Mouse (Mus musculus) heart, embryonic 13.5 days (tissue): ENCODE results near the gene Sstr2. TPM values are rescaled to one million over a fixed set of nuclear protein-coding genes. Genes with fewer than 3 reads are reported as not detected.

ENCODE experiments used
- ATAC-seq: fragments of 200-750 bp; cut with Nextera tagmentation; 2 replicates; pipeline ENCODE4 v1.8.0; 2017; ENCODE audit warnings: moderate TSS enrichment; ENCODE audit not compliant: insufficient number of reproducible peaks, low FRiP score, low TSS enrichment; ENCODE audit errors: extremely low read depth
- H3K27ac ChIP-seq: fragments of 300-500 bp; sonication (generic); replicated peaks from 2 replicates; pipeline ENCODE4 v1.5.1; 2015; ENCODE audit warnings: moderate library complexity, mild to moderate bottlenecking, inconsistent platforms
- H3K27me3 ChIP-seq: fragments of 300-500 bp; sonication (generic); replicated peaks from 2 replicates; pipeline ENCODE4 v1.6.1; 2015; ENCODE audit warnings: mild to moderate bottlenecking, inconsistent platforms
- H3K36me3 ChIP-seq: fragments of 300-500 bp; sonication (generic); 2 replicates; pipeline ENCODE4 v1.6.1; 2015; ENCODE audit warnings: mild to moderate bottlenecking, inconsistent platforms
- H3K4me1 ChIP-seq: fragments of 300-500 bp; sonication (generic); 2 replicates; pipeline ENCODE4 v1.6.1; 2015; ENCODE audit warnings: inconsistent platforms
- H3K4me2 ChIP-seq: fragments of 300-500 bp; sonication (generic); 2 replicates; pipeline ENCODE4 v1.6.1; 2015; ENCODE audit warnings: inconsistent platforms, mild to moderate bottlenecking, moderate library complexity
- H3K4me3 ChIP-seq: fragments of 300-500 bp; sonication (generic); 2 replicates; pipeline ENCODE4 v1.5.1; 2015; ENCODE audit warnings: moderate library complexity, mild to moderate bottlenecking, inconsistent platforms
- H3K9ac ChIP-seq: fragments of 300-500 bp; sonication (generic); 2 replicates; pipeline ENCODE4 v1.6.1; 2015; ENCODE audit warnings: inconsistent platforms, mild to moderate bottlenecking, moderate library complexity
- H3K9me3 ChIP-seq: fragments of 300-500 bp; sonication (generic); 2 replicates; pipeline ENCODE4 v1.6.1; 2016; ENCODE audit warnings: inconsistent platforms
- WGBS: fragments of 180-500 bp; shearing (Covaris S2); methylation state at CpG from one replicate; pipeline ENCODE4 v1.1.7; 2015; ENCODE audit warnings: mixed read lengths; 5-methylcytosine and 5-hydroxymethylcytosine counted together
- polyA plus RNA-seq: library from polyadenylated mRNA; unstranded; fragments of >200 nt; fragmentation: Nextera tagmentation; extraction: Ambion mirVana; gene quantifications from 2 replicates; pipeline ENCODE4 v1.2.1, GENCODE M21; 2015

The Sstr2 gene
- polyA plus RNA-seq, 1 experiment from 2014 or later, result 0.39 TPM

DNA sequence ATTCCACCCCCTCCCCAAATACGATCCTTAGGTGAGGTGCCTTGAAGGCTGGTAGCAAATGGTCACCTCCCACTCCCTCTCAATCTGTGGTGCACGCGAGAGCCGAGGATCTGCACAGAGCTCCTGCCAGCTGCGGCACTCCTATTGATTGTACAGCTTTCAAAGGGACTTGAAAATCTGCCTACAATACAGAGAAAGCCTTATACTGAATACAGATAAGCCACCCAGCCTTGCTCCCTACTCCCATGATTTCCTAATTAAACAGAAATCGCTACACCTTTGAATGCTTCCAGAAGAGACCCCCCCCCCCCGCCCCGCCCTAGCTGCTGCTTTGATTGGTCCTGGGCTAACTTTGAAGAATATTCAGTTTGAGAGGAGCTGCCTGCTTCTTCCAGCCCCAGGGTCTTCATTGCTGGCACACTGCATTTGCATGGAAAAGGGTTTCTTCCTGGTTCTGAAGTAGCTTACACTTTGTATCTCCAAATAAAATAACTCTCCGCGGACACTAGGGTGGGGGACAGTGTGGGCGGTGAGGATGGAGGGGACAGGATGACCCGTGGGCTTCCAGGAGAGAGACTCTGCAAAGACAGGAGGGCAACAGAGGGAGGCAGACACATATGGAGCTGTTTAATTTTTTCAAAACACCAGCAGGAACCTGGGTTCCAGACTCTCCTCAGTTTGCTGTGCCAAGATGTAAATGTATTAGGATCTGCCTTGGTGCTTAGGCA lies 17.4 kb upstream of the Sstr2 start:
- no peak for ATAC-seq

GRCm38 (mm10) chr11:113607556-113607955 lies 11.6 kb upstream of the Sstr2 start:
- Histone ChIP-seq H3K9me3 (0 out of 2 replicates have a peak, but pooled peaks cover 2% of the 10 kb centered on the region), H3K4me3 (no peak overlapping the region), H3K4me2 (no peak overlapping the region), H3K4me1 (peaks cover 13% of the 10 kb centered on the region), H3K36me3 (0 out of 2 replicates have a peak, but pooled peaks cover 3% of the 10 kb centered on the region), H3K27ac (no peak overlapping the region), H3K9ac (no peak overlapping the region), H3K27me3 (no peaks in the 10 kb centered on the region)
- ATAC-seq, result no peak
- 93% methylated on average over 12 of the region's 12 CpGs for WGBS

More for the DNA sequence above, 17.4 kb upstream of the Sstr2 start:
- Histone ChIP-seq H3K27me3 (no peaks in the 10 kb centered on the region), H3K4me2 (no peak overlapping the region), H3K36me3 (0 out of 2 replicates have a peak, but pooled peaks cover 3% of the 10 kb centered on the region), H3K4me3 (no peak overlapping the region), H3K9me3 (0 out of 2 replicates have a peak, but pooled peaks cover 2% of the 10 kb centered on the region), H3K27ac (no peak overlapping the region), H3K9ac (no peak overlapping the region), H3K4me1 (no peaks in the 10 kb centered on the region)
- 68% methylated on average over 12 of the region's 12 CpGs for WGBS

GRCm38 (mm10) chr11:113609581-113609980 lies 9.6 kb upstream of the Sstr2 start:
- H3K9me3 ChIP-seq, result no peaks in the 10 kb centered on the region
- no peak overlapping the region for H3K27ac ChIP-seq
- no peak for ATAC-seq
- peaks cover 15% of the 10 kb centered on the region for H3K4me1 ChIP-seq
- no peak overlapping the region for H3K4me3 ChIP-seq
- no peak overlapping the region for H3K9ac ChIP-seq
- 0 out of 2 replicates have a peak, but pooled peaks cover 3% of the 10 kb centered on the region for H3K36me3 ChIP-seq
- 71% methylated on average over 5 of the region's 5 CpGs for WGBS
- H3K4me2 ChIP-seq, result no peak overlapping the region
- 0 out of 2 replicates have a peak, but pooled peaks cover 8% of the 10 kb centered on the region for H3K27me3 ChIP-seq

DNA sequence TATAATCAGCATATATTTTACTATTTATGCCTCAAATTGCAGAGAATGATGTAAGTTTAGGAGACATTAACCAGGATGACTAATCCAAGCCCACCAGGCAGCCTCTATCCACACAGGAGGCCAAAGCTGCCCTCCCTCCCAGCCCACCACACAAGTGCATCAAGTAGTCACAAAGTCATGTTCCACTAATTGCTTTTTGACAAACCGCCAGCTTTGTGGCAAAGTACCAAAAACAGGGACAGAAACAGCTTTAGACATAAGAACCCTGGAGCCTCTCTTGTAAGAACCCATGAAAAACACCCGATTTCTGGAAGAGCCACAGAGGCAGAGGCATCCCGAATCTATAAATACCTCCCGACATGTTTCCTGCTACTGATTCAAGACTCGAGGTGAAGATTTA lies 8.9 kb upstream of the Sstr2 start:
- Histone ChIP-seq H3K27me3 (peaks cover 9% of the 10 kb centered on the region; the same call in 1 of the 2 replicates), H3K9ac (no peak overlapping the region), H3K9me3 (no peaks in the 10 kb centered on the region), H3K4me3 (no peak overlapping the region), H3K4me1 (peaks cover 15% of the 10 kb centered on the region), H3K27ac (no peak overlapping the region), H3K36me3 (0 out of 2 replicates have a peak, but pooled peaks cover 3% of the 10 kb centered on the region), H3K4me2 (no peak overlapping the region)
- no peak for ATAC-seq
- WGBS, result 71% methylated on average over 5 of the region's 5 CpGs

DNA sequence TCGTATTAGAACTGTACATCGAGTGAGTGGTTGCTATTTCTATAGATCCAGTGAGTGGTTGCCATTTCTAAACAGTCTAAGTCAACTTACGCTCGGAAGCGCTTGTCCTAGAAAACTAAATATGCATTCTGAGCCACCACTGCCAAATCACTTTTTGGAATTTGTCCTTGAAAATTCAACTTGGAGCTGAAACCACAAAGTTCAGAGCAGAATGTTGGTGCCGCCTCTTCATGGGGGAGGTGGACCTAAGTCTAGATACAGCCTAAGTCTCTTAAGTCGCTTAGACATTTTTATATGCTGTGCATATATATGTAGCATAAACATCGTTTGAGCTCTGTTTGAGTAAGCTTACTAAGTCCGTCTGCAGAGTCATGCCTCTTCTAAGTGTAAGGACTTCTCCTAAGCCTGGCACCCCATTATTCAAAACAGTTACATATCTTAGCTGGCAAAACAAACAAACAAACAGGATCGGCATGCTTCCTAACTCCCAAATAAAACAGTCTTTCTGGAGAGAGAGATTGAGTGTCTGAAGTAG lies 8.0 kb upstream of the Sstr2 start:
- Histone ChIP-seq H3K36me3 (0 out of 2 replicates have a peak, but pooled peaks cover 1% of the 10 kb centered on the region), H3K4me3 (no peak overlapping the region), H3K4me2 (peak overlapping the region; percentile 68), H3K27ac (no peak overlapping the region), H3K9me3 (no peaks in the 10 kb centered on the region), H3K9ac (no peak overlapping the region; the same call in 1 of the 2 replicates), H3K27me3 (peaks cover 18% of the 10 kb centered on the region; the same call in 1 of the 2 replicates), H3K4me1 (peaks cover 15% of the 10 kb centered on the region)
- WGBS, result 82% methylated on average over 10 of the region's 10 CpGs
- ATAC-seq, result no peak

DNA sequence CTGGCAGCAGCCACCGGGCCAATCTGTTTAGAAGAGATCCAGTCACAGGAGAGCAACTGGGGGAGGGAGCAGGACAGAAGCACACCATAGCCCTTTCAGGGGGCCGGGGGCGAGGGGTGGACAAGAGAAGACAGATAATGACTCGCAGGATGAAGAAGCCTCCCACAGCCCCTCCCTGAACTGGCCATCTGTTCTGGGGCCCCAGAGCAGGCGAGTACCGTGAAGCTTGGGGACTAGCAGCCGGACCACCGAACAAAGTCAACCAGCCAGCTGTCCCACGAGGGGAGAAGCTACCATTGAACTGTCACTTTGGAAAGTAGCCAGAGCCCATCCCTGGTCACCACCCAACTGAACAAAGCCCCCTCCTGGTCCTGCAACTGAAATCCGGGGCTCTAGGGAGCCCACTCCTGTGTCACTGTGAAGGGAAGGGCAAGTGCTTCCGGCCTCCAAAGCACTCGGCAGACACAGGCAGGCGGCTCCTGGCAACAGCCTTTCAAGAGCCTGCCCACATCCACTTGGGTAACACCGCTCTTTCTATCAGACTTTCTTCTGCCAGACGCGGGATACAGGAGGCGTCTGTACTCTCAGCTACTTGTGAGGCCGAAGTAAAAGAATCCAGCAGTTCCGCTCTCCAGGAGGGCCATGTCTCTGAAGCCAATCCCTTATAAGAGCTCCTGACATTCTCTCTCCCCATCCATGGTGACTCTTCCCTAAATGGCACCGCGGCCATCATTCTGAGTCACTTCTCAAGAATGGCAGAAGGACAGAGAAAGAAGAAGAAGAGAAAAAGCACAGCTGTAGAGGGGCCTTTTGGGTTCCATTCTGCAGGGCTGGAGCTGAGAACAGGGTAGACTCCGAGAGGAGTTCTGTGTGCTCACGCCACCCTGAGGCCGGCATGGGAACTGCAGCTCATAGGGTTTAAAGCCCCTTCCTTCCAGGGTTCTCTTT lies 7.2 kb upstream of the Sstr2 start:
- Histone ChIP-seq H3K9me3 (no peaks in the 10 kb centered on the region), H3K4me1 (peaks cover 15% of the 10 kb centered on the region), H3K36me3 (no peaks in the 10 kb centered on the region), H3K27ac (no peak overlapping the region), H3K4me3 (peak overlapping the region; percentile 38), H3K4me2 (peak overlapping the region; percentile 68), H3K9ac (peak overlapping the region; percentile 58), H3K27me3 (peaks cover 18% of the 10 kb centered on the region; the same call in 1 of the 2 replicates)
- WGBS, result 12% methylated on average over 24 of the region's 24 CpGs
- ATAC-seq, result no peak

- Histone ChIP-seq H3K4me3 (no peak overlapping the region), H3K27ac (no peak overlapping the region)
Observed at GRCm38 (mm10) chr11:113614476-113614875, 4.7 kb upstream of the Sstr2 start.

GRCm38 (mm10) chr11:113617132-113617911 lies 1.8 kb upstream of the Sstr2 start:
- ATAC-seq, result no peak
- Histone ChIP-seq H3K9ac (no peak overlapping the region), H3K4me1 (peaks cover 24% of the 10 kb centered on the region), H3K27me3 (peaks cover 67% of the 10 kb centered on the region), H3K27ac (no peak overlapping the region), H3K4me2 (no peak overlapping the region), H3K9me3 (no peaks in the 10 kb centered on the region), H3K36me3 (no peaks in the 10 kb centered on the region), H3K4me3 (no peak overlapping the region)
- WGBS, result 50% methylated on average over 14 of the region's 14 CpGs

More at GRCm38 (mm10) chr11:113614476-113614875, 4.7 kb upstream of the Sstr2 start:
- no peak overlapping the region for H3K4me2 ChIP-seq
- no peaks in the 10 kb centered on the region for H3K36me3 ChIP-seq
- H3K4me1 ChIP-seq, result peaks cover 27% of the 10 kb centered on the region
- ATAC-seq, result no peak
- H3K27me3 ChIP-seq, result peaks cover 40% of the 10 kb centered on the region
- WGBS, result 64% methylated on average over 6 of the region's 6 CpGs
- no peak overlapping the region for H3K9ac ChIP-seq
- H3K9me3 ChIP-seq, result no peaks in the 10 kb centered on the region

- H3K4me1 ChIP-seq, result peaks cover 21% of the 10 kb centered on the region
Observed at GRCm38 (mm10) chr11:113618303-113618671, 855 bp upstream of the Sstr2 start.

GRCm38 (mm10) chr11:113619420-113620080 lies 408 bp downstream of the Sstr2 start:
- peak overlapping the region; percentile 80 for H3K9ac ChIP-seq
- H3K36me3 ChIP-seq, result no peaks in the 10 kb centered on the region
- H3K4me2 ChIP-seq, result peak overlapping the region; percentile 97
- peaks cover 59% of the 10 kb centered on the region for H3K27me3 ChIP-seq
- H3K4me3 ChIP-seq, result peak overlapping the region; percentile 57
- peaks cover 21% of the 10 kb centered on the region for H3K4me1 ChIP-seq
- WGBS, result 5% methylated on average over 31 of the region's 31 CpGs
- no peak for ATAC-seq
- no peak overlapping the region for H3K27ac ChIP-seq
- H3K9me3 ChIP-seq, result no peaks in the 10 kb centered on the region

More at GRCm38 (mm10) chr11:113618303-113618671, 855 bp upstream of the Sstr2 start:
- Histone ChIP-seq H3K27me3 (peaks cover 67% of the 10 kb centered on the region), H3K27ac (no peak overlapping the region), H3K9ac (no peak overlapping the region; the same call in 1 of the 2 replicates), H3K9me3 (no peaks in the 10 kb centered on the region), H3K4me3 (peak overlapping the region; percentile 57), H3K4me2 (peak overlapping the region; percentile 97), H3K36me3 (no peaks in the 10 kb centered on the region)
- 24% methylated on average over 4 of the region's 4 CpGs for WGBS
- no peak for ATAC-seq
